Mouse (Mus musculus) heart, postnatal 0 days (tissue): ENCODE measurements around the gene D130043K22Rik.

Source experiments
- CTCF ChIP-seq: IDR thresholded peaks from 2 replicates; pipeline ENCODE4 v1.5.1; 2016; ENCODE audit warnings: antibody characterized with exemption, control low read depth, low read depth
- EP300 ChIP-seq: IDR thresholded peaks from 2 replicates; pipeline ENCODE4 v1.6.1; 2016; ENCODE audit warnings: antibody characterized with exemption, low read depth

DNA sequence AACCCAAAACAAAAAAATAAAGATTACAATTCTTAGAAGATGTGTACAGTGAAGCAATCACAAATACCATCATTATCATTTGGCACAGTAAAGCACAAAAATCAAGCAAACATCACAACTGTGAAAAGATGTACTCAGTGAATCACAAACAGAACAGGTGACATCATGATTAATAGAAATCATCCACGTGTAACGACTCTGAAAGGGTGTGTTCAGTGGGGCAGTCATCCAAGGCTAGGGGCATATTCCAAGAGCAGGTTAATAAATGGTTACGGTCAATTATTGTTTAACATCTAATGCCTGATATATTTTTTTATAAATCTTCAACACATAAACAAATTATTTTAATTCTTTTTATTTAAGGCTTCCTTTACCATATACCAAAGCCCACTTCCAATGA, 47.6 kb downstream of the D130043K22Rik start:
- no peak for TF ChIP-seq EP300
- no peak for TF ChIP-seq CTCF
